Mouse (Mus musculus) naive thymus-derived CD4-positive, alpha-beta T cell, adult 2 months (primary cell): ENCODE data around the gene Lig1.

Source experiments
- DNase-seq: peaks from one replicate; pipeline ENCODE4 v3.0.0-alpha.2; 2011; ENCODE audit warnings: low read depth

Lig1 gene

DNA sequence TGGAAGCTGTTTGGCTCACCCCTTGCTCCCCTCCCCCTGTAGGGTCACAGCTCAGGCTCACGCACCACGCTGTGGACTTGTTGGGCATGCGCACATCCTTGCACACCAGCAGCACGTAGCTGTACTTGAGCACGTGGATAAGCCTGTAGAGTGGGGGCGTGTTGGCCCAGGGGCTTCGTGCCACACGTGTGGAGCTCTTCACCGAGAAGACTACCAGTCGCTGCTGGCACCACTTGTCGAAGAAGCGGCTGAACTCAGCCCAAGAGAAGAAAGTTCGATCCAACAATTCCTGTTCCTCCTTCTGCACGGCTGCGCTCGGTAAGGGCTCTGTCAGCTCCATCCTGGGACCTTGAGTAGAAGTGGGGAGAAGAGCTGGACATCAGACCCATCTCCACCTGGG, at the start of gene Lig1:
Gene Lig1 (plus strand): TSS at position 203 of the 400 bp plus-strand sequence.
- DNase-seq = no peak

DNA sequence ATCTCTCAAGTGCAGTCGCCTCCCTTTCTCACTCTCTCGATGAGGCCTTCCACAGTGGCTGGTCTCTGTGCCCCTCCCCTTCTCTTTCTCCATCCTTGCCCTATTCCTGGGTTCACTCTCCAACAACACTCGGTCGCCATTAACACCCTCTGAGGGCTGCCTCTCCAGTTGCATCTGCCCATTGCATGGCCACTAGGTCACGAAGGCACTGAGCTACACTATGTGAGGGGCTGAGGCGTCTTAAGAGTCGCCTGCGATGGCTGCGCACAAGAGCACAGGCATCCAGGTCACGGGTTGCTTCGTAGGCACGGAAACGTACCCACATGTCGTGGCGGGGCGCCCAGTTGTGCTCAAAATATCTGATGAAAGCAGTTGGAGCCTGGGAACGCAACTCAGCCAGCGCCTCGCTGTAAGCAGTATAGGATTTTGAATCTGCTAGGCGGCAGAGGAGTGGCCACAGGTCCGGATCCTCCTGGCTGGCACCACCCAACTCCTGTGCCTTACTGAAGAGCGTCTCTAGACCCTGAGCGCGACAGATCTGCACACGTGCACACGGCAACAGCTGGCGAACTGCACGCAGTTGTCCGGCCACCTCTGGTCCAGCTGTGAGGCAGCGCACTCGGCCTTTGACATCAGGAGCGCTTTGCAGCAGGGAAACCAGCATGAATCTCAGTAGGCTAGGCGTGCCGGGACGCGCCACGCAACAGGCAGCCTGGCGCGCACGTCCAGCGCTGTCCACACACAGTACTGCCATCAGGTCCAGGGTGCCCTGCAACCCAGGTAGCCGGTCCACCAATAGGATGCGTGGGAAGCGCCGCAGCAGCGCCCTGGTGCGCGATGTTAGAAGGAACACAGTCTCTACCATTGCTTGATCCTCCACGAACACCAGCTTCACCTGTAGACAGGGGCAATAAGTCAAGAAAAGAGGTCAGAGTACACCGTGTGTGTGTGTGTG, 16.1 kb upstream of the Lig1 start:
- no peak for DNase-seq

DNA sequence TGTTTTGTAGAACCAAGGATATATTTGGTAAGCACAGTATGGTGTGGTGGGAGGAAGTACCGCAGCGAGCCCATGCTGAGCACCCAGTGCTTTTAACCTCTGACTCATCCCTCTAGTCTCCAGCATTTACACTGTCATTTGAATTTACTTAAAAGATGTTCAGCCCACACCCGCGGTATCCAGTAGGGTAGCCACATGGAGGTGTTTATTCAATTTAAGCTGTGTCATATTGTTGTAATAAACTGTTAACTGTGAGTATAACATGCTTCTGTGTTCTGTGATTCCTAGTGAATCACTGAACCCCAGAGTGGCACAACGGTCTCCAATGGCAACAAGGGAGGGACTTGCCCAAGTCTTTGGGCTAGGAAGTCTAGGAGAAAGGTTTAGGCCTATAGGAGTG, 13.2 kb upstream of the Lig1 start:
- no peak for DNase-seq

DNA sequence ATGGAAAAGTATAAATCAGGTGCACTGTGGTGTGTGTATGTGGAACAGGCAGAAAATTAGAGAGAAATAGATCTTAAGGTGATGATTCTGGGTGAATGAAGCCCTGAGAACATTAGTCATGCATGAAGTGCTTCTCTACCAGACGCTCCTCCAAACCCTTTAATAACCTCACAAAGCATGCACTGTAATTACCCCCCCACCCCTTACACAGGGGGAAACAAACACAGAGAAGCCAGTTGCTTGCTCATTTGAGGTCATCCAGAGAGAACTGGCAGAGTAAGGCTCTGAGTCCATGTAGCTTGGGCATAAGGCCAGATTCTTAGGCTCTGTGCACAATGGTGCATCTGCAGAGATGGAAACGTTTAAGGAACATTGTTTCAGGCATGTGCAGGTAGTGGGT, 12.7 kb upstream of the Lig1 start:
- no peak for DNase-seq

DNA sequence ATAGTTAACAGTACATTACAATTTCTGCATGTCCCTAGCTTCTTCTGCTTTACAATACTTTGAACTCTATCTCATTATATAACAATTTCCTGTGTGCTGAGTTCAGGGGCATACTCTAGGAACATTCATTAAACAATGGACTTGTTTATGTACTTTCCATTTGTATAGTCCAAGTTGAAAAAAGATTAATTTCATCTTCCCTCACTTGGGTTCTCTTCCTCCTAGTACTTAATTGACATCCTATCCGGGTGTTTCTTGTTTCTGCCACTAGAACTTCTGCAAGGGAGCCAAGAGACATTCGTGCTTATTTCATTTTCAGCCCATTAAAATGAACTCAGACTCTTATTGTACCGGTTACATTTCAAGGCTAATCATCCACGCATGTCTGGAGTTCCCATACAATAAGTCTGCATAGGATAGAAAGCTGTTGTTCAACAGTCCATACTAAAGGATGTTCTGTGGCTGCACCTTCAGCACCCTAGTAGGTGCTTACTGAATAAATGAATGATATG, 8.3 kb upstream of the Lig1 start:
- DNase-seq = no peak

DNA sequence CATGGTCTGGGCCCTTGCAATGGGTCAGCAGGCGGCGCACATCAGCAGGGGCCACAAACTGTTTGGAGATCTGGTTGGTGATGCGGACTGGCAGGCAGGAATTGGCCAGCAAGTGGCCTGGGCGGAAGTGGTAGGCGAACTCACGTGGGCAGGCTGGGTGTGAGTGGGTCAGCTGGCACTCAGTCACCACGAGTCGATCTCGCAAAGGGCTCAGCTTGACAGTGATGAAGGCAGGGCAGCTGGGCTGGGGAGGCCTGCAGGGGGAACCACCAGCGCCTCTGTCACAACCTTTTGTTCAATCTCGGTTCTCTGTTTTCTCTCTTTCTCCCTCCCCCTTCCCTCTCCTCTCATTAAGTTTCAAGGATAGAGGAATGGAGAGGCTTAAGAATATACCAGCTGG, 7.7 kb upstream of the Lig1 start:
- DNase-seq = no peak

DNA sequence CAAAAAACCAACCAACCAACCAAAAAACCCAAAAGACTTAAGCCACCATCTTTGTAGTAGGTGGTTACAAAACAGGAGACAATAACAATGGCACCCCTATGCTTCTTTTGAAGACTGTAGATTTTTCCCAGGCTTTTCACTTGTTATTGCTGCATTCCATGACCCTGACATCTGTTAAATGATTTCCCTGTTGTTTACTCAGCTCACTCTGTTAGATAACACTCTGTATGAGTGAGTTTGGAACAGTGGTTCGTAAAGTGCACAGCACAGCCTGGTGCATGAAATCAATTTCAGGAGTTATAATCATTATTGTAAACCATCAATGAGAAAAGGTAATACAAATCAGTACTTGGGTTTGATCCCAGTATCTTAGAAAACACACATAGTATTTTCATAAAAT, 5.4 kb upstream of the Lig1 start:
- no peak for DNase-seq

DNA sequence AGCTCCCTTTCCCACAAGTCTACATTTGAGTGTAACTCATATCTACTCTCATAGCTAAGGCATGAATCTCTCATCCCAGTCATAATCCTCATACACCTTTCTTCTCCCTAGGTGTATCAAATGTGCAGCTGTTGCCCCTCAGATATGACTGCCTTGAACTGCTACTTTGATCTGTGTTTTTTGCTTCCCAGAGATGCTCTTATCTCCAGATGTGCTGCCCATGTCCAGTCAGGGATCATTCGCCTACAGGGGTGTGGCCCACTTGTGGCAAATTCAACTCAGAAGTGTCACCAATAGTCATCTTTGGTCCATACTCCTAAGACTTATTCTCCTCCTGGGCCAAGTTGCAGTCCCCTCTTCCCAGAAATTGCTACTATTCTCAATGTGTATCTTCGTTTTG, 750 bp downstream of the Lig1 start:
- no peak for DNase-seq

DNA sequence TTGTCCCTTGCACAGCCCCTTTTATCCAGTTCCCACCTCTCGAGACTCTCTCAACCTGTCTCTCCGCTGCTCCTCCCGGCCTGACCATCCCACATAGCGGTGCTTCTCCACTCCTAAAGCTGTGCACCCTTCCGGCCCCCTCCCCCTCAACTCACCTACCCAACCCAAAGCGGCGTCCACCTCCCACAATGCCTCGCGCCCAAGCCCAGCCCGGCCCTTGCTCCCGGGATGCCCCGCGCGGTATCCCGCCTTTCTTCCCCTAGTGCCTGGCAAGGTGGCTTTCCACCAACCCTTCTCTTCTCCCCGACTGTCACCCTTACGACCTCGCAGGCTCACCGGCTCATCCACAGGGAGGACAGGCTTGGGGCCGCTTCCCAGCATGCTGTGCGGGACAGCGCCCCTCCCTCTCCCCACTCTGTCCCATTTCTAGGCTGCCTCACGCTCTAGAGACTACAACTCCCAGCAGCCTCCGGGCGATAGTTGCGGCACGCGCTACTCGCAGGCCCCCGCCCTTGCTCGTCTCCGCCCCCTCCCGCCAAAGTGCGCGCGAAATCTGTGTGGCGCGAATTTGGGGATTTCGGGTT, 1.3 kb downstream of the Lig1 start, which contains the start of gene Zswim9:
Gene Zswim9 (minus strand): TSS at position 414 of the 584 bp plus-strand sequence.
- DNase-seq = peak; percentile 95

DNA sequence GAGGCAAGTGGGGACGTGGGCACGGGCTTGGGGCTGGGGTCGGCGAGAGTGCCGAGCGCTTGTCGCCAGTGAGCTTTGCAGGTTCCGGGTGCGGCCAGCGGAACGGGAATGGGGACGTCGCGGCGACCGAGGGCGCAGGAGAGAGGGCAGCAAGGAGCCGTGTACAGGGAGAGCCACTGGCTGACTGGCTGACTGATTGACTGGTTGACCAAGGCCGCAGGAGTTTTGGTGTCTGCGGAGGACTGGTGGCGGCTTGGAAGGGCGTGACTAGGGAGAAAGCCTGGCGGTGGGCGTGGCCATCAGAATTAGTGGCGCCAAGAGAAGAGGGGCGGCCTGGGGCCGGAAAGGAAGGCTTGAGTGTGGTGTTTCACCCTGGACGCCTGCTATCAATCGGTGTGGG, 1.9 kb downstream of the Lig1 start:
- DNase-seq = peak; percentile 5

DNA sequence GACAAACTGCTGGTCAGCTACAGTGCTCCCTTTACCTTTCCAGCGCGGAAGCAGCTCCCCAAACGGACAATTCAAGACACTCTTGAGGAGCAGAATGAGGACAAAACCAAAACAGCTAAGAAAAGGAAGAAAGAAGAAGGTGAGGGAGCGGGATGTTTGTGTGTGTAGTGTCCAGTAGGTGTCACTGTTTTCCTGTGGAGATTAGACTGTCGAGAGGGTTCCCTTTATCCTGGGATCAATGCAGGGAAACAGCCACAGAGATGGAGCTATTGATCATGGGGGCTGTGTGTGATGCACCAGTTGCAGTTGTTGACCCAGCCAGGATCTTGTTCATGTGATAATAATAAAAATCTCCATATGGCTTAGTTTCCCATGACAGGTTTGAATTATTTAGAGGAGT, 11.5 kb downstream of the Lig1 start:
- peak; percentile 41 for DNase-seq

DNA sequence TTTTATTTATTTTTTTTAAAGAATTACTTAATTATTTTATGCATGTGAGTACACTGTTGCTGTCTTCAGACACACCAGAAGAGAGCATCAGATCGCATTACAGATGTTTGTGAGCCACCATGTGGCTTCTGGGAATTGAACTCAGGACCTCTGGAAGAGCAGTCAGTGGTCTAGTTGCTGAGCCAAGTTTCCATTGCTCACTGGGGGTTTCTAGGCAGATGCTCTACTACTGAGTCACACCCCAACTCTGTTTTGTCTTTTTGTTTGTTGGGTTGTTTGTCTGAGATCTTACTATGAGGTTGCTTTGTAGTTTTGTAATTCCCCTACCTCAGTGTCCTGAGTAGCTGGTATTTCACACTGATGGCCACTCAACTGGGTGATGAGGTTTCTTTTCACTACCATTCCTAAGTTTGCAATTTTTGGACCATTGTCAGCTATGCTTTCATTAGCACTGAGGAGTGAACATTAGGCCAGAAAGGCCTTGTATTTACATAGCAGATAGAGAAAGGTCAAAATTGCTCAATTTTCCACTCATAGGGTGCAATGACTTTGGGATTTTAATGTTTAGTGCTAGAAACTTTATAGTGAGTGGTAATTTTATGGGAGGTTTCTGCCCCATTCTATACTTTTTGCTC, 13.1 kb downstream of the Lig1 start:
- DNase-seq = no peak

DNA sequence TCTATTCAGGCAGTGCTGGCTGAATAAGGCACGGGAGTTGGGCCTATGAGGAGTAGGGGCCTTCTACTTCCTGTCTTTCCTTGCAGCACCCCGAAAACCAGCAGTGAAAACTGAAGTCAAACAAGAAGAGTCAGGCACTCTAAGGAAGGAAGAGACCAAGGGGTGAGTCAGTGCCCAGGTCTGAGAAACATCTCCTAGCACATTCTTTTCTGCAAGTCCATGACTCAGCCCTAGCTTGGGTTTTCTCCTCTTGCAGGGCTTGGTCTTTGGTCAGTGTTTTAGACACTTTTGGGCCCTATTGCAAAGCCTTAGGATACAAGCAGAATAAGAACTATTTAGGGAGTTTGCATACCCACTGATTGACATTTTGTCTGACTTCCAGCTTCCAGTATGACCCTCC, 14.3 kb downstream of the Lig1 start:
- no peak for DNase-seq

DNA sequence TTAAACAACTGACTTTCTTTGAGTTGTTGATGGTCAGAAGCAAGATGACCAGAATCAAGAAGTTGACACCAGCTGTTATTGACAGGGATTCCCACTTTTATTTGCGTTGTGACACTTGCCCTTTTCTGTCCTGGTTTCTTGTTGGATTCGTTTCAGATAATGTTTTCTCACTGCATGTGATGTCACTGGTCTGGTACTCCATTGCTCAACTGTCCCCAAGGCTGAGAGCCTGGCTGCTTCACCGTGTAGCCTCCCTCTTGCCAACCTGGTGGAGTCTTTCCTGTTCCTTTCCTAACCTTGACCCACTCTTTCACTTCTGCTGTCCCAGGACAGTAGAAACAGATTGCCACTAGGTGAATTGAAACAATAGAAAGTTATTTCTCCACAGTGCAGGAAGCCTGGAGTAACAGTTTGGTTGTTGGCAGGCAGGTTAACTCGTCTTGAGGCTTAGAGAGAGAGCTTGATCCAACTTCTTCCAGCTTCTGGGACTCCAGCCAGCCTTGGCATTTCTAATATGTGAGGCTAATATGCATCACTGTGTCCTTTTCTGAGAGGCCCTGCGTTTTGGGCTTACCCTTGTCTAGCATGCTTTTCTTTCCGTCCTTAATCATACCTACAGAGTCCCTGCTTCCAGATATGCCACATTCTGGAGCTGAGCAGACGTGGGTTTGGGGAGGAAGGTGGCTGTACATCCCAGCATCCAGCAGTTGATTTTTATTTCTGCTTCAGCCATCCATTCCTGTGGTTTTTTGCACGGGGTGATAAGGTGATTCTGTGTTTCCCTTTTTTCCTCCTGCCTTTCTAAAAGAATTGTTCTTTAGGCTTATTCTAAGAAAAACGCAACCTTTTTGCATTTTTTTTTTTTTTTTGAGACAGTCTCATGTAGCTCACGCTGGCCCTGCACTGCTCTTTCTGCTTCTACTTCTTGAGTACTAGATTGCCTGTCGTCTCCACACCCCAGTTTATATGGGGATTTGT, 17.1 kb downstream of the Lig1 start:
- DNase-seq = no peak

DNA sequence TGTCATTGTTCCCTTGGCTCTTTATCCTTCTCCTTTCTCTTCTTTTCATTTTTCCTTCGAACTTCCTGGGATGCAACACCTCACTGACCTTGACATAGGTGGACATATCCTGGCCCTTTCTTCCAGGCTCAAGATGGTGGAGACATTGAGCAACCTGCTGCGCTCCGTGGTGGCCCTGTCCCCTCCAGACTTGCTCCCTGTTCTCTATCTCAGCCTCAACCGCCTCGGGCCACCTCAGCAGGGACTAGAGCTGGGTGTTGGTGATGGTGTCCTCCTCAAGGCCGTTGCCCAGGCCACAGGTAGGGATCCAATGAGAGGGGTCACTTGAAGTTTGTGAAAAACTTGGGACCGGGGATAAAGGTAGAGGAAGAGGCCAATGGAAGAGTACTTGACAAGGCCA, 18.2 kb downstream of the Lig1 start:
- no peak for DNase-seq

DNA sequence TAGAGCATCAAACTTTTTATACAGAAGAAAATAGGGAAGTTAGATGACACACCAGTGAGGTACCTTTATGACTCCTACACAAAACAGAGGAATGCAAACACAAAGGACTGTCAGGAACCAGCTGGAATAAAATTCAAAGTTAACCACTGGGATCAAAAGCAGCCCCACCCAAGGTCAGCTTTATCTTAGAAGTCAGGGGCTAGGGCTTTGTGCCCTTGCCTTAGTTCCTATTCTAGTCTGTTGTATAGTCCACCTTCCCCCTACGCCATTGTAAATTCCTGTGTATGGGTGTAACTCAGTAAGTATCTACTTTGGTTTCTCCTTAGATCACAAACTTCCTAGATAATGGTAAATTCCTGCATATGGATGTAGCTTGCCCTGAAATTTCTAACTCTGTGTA, 20.6 kb downstream of the Lig1 start:
- DNase-seq = no peak

DNA sequence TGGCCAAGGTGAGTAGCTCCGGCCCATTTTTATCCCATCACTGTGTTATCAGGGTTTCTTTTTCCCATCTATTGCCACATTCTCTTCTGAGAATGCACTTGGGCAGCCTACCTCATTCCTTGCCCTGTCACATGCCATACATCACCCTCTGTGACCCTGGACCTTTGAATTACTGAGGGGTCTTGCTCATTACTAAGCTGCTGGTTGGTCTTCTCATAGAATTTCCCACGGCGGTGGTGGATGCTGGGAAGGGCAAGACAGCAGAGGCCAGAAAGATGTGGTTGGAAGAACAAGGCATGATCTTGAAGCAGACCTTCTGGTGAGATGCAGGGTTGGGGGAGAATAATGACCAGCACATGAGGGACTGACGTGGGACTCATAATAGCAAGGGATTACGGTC, 21.7 kb downstream of the Lig1 start:
- DNase-seq = no peak

DNA sequence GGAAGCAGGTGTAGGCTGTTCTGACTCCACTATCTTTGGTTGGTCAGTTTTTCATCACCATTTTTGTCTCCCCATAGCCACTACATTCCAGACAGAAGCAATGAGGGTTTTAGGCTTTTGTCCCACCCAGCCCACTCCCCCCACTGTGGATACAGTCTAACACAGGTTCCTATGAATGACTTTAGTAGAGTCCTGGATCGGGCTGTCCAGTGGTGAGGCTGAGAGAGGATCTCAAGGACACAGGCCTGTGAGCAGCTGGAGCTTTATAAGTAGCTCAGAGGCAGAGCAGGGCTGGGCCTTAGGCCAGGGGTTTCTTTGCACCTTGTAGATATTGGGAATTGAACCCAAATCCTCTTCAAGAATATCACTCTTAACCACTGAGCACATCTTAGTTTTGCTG, 24.6 kb downstream of the Lig1 start:
- DNase-seq = no peak

DNA sequence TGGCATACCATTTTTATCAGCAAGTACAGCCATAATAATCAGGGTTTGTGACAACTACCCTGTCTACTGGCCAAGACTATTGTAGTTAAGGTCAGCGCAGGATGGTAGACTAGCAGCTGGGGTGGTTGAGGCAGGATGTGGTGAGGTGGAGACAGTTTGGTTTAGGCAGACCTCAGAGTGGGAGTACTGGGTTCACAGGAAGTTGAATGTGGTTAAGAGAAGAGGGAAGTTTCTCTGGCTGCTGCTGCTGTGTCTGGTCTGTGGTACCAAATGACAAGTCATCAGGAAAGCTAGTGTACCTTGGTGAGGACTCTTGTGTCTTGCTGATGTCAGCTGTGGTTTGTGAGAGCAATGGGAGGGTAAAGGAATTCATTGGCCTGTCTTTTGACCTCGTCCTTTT, 25.7 kb downstream of the Lig1 start:
- DNase-seq = peak; percentile 67

DNA sequence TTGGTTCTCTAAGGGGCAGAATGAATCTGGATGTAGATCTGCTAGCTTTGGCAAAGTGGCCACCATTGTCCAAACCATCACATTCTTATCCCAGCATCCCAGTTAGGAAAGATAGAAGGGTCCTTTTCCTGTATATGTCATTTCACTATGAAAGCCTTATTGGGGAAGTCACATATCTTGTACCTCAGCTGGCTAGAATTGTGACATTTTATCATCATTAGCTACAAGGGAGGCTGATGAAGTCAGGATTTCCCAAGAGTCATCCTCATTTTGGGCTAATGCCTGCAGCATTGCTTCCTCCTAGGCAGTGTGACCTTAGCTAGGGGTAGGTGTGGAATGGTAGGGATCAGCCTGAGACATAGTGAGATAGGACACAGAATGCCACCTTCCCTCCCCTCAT, 26.3 kb downstream of the Lig1 start:
- DNase-seq = no peak

DNA sequence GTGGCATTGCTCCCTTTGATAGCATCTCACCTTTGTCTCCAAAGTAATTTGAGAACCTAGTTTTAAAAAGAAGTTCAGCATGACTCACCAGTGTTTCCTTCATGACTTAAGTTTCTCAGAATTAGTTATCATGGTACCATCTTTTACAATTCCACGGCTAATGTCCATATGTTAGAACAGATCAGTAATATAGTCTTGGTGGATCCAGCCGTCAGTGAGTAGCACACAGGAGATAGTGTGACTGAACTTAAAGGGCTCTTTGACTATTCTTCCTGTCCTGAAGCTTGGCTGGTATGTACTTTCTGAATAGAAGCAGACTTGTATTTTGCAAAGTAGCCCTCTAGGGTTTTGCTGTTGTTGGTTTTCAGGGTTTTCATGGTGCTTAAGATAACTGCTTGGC, 32.3 kb downstream of the Lig1 start:
- no peak for DNase-seq
